Mouse (Mus musculus): ENCODE results near the gene Itgb2l.
"Not testable (repeated sequence)": the region's sequence is repeated elsewhere in the genome, so short reads cannot be mapped to it uniquely, and the experiment has no call there.

Itgb2l gene

DNA sequence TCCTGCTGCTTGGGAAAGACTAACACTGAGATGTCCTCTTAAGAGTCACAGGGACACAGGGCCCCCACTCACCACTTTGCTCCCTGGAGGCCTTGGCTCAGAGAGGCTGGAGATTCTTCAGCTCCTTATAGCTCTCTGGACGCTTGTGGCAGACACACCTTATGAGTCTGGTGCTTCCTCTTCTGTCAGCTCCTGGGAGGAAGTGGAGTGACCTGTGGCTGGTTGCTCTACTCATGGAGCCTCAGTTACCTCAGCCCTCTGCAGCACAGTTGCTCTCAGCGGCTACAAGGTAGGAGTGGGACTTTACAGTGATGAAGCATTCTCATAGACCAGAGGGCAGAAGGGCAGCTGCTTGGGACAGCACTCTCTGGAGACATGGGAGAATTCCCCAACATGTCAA lies at the start of gene Itgb2l:
Gene Itgb2l, minus strand, starts transcription at position 152 of the 400 bp plus-strand sequence.
- no peak for DNase-seq (ENCODE audit: low spot score)

DNA sequence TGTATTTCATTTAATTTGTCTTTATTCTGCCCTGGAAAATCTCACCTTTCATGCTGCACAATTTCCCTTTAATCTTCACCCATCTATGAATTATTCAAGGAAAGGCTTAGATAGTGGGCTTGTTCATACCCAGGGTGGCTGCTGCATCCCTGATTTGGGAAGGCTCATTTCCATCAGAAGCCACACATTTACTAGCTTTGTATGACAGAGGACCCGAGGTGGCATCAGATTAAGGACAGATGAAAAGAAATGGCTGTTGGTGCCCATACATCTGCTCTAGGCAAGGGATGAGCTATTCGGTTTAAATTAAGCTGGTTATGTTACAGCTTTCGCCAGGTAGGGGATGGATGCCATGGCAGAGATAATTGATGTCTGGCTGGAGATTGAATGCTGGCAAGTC lies 48.1 kb upstream of the Itgb2l start:
- no peak for DNase-seq (ENCODE audit: low spot score)

DNA sequence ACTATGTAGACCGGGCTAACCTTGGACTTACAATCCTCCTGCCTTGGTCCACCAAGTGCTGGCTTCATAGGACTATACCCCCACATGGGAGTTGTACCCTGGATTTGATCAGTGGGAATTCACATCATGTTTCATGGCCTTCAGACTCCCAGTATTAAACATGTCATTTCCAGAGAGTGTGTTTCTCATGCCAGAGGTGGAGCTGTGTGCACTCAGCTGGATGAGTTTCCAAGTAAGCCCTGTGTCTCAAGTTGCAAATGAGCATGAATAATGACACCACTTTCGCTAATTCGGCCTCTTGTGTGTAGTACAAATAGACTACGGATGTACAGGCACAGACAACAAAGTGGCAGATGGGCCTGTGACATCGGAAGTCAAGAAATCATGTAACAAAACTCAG lies 44.6 kb upstream of the Itgb2l start:
- DNase-seq (ENCODE audit: low spot score) = no peak

DNA sequence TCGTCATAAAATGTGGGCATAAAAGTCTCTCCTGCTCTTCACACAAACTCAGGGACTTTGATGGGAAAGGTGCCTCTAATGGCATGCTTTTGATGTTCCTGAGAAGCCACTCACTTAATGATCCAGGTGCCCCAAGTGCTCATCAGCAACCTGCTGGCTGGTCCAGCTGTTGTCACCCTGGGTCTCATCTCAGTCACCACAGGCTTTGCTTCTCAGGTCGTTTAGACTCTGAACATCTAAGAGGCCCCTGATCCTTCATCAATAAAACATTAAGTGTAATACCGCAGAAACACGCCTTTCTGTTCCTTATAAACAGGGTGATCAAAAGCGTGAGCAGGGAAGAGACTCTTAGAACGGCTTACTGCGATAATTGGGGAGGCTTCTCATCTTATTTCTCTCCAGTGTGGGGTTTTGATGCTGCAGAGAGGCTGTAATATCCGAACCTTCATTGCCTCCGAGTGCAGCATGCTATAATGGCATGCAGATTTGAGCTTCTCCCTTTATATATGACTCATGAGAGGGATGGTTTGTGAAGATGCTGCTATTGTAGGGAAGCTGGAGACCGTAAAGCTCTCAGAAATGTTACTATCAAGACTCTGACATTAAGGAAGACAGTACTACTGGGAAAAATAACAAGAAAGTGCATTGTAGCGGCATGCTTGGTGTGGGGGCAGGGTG lies 43.7 kb upstream of the Itgb2l start:
- DNase-seq (ENCODE audit: low spot score) = no peak

DNA sequence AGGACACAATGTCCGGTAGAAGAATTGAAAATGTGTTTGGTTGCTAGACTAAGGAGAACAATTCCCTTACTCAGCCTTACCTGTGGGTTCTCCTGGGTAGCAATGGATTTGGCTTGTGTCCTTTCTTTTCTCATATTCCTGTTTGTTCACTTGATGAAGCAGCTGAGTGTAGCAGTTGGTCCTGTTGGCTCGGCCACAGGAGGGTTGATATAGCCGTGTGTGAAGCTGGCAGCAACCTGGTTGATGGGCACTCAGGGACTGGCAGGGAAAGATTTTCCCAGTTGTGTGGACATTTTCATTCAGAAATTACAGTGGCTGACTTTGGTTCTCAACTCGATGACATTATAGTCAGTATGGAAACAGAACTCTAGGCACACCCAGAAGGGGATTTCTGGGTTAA lies 38.4 kb upstream of the Itgb2l start:
- DNase-seq (ENCODE audit: low spot score) = no peak

DNA sequence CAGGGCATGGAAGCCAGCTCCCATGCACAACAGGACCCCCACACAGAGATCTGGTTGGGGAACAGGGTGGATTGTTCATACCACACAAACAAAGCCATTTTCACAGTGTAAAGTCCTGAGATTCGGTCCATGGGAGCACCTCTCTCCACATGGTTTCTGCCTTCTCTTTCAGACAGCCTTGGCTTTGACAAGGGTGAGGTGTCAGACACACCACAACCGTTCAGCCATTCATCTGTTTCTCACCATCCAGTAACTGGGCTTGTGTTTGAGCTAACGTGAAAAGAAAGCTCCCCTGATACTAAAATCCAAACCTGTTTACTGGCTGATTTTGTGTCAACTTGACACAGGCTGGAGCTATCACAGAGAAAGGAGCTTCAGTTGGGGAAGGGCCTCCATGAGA lies 30.8 kb upstream of the Itgb2l start:
- DNase-seq (ENCODE audit: low spot score) = no peak

DNA sequence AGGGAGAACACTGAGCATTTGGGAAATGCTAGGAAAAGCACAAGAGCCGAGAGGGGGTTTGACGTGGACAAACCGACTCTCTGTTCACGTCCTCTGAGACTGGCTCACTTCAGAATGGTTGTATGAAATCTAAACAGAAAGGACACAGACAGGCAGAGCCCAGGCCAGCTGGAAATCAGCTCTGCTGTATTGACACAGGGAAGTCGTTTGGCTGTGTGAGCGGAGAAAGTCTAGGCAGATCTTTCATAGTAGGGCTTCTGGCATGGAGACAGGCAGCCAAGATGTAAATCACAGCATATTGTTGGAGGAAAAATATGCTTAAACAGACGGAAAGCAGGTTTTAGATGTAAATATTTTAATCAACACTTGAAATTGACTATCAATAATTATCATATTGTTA lies 29.4 kb upstream of the Itgb2l start:
- no peak for DNase-seq (ENCODE audit: low spot score)

DNA sequence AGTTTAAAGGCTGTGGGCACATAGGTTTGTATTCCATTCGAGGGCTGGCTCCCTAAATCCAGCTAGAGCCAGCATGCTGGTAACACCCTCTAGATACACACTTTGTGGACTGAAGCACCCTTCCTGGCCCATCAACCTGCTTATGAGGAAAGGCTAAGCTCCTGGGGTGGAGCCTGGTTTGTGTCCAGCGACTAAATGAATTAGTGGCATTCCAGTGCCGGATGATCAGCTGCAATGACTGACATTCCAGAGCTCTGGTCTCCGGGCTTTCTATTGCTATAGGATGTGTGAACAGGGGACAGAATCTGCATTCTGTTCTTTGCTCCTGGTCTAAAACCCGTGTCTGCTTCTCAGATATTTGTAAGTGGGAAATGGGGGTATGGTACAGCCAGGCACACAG lies 28.9 kb upstream of the Itgb2l start:
- no peak for DNase-seq (ENCODE audit: low spot score)

DNA sequence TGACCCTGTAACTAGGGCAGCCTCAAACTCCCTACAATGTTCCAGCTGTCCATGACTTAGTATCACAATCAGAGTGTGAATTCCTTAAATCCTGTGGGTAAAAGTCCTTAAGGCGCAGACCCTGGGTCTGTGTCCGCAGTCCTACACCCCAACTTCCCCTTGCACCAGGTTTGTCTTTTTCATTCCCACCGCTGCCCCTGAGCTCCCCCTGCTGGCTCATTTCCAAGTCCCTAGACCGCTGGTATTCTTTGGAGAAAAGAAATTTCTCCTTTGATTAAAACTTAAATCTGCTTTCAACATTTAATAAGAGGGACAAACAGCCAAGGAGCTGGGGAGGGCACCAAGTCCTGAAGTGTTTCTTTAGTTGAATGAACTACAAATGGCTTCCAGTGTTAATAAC lies 26.2 kb upstream of the Itgb2l start:
- DNase-seq (ENCODE audit: low spot score) = no peak

DNA sequence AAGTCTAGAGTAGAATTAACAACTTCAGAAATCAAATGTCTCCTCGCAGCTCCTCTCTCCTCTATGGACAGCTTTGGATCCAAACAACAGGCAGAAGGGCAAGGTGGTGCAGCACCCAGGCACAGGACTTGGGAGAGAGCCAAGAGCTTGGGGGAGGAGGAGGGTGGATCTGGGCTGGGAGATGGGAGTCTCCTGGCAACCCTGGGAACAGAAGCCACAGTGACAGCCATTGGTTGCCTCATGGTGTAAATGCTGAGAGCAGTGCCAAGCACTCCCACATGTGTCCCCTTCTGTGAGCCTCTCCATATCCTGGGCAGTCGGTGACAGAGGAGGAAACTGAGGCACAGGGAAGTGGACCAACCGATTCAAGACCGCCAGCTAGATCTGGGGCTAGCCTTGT lies 25.3 kb upstream of the Itgb2l start:
- no peak for DNase-seq (ENCODE audit: low spot score)

DNA sequence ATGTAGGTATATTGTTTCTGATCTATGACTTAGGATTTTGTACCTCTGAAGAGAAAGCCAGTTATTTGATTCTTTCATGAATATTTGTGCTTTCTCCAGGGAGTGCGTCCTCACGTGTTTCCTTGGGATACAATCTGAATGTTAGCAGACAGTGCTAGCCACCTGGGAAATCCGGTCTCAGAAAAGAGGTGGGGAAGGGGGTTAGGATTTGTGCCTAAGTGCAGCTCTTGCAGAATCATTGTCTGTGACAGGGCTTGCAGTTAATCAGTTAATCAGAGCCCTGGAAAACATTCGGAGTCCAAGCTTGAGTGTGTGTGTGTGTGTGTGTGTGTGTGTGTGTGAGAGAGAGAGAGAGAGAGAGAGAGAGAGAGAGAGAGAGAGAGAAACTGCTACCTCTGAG lies 24.6 kb upstream of the Itgb2l start:
- DNase-seq (ENCODE audit: low spot score) = no peak

DNA sequence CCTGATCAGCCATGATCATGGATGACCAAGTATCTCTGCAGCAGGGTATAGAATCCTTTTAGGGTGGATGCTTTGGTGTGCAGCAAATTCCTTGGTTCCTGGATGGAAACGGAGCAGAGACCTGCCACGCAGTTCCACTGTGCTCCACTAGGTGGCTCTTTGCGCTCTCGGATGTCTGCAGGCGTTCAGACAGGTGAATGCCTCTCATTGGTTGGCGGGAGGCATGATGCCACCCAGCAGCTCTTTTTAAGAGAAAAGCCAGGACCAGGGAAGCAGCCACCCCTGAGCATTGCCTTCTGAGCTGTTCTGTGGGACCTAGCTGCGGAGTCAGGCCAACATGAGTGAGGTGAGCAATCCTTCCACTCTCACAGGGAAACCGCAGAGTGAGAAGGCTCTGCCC lies 24.0 kb upstream of the Itgb2l start, which contains the start of gene Pcp4:
Gene Pcp4, plus strand, starts transcription at position 162 of the 400 bp plus-strand sequence.
- DNase-seq (ENCODE audit: low spot score) = peak; percentile 14

DNA sequence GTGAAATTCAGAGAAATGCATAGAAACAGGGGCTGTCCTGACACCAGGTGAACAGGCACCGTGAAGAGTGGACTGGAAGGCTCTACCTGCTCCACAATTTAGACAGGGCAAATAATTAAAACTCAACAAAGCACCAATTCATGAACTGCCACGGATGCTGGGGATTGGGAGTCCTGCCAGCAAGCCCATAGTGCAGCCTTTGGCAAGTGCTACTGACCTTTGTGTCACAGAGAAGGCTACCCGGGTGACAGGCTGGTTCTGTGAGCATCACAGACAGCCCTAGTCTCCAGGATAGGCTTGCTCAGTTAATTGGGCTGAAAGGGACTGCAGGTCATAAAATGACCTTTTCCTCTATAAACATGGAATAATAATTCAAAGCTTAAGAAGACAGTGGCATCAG lies 17.4 kb upstream of the Itgb2l start:
- no peak for DNase-seq (ENCODE audit: low spot score)

DNA sequence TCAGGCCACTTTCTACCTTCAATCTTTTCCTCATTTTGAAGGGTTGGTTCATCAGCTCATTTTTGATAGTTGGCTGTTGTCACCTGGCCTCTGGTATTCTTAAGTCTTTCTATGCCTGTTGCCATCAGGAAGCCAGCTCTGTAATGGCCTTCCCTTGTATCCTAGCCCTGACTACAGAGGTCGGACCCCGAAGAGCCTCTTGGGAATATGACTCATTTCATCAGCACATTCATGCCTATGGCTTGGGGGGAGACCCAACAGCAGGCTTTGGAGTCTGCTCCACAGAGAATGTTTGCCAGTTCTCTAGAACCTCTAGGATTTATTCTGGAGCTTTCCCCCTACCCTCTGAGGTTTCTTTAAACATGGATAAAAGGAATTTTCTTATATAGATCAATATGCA lies 15.9 kb upstream of the Itgb2l start:
- no peak for DNase-seq (ENCODE audit: low spot score)

DNA sequence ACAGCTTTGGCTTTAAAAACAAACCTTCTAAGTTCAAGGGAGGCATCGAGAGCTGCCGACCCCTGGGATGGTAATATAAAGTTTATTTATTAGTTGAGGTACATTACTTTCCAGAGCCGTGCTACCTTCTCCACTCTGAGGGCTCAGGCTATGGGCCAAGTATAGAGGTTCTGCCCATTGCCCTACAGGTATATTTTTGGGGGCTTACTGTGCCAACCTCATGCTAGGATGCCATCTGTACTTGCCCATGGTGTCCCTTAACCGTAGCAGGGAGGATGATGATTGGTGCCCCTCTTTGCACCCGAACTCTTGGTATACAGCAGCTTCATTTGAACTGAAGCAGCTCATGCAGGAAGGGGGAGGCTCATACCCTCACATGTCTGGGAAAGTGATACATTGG lies 14.2 kb upstream of the Itgb2l start:
- DNase-seq (ENCODE audit: low spot score) = no peak

DNA sequence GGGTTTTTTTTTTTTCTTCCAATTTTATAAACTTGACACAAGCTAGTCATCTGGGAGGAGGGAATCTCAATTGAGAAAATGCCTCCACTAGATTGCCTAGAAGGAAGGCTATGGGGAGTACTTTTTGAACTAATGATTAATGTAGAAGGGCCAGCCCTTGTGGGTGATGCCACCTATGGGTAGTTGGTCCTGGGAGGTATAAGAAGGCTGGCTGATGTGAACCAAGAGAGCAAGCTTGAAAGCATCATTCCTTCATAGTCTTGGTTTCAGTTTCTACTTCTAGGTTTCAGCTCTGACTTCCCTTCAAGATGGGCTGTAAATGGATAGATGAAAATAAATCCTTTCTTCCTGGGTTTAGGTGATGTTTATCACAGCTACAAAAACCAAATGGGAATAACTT lies 10.7 kb upstream of the Itgb2l start:
- DNase-seq (ENCODE audit: low spot score) = no peak

DNA sequence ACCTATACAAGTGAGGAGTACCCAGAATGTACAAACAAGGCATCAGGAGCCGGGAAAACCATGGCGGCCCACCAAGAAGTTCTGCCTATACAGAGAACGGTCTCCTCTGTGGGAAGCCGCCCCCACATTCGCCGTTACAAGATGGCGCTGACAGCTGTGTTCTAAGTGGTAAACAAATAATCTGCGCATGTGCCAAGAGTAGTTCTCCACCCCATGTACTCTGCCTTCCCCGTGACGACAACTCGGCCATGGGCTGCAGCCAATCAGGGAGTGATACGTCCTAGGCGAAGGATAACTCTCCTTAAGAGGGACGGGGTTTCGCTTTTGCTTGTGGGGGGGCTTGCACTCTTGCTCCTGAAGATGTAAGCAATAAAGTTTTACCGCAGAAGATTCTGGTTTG lies 7.5 kb upstream of the Itgb2l start:
- DNase-seq (ENCODE audit: low spot score) = not testable (repeated sequence)

DNA sequence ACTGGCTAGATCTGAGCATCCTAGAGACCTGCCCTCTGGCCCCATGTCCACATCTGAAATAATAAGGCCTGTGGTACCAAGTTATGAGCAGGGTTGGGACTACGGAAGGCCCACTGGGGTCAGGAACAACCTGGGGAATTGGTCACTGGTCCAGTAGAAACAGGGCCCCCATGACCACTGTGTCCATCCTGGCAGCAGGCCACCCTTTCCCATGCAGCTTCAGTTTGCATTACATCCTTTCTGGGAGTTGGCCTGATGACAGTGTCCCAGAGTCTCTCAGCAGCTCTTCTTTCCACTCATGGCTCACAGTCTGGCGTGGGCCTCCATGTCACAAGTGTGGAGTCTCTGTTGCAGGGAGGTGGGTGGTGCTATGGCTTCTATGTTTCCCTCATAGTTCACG lies 1.6 kb downstream of the Itgb2l start:
- DNase-seq (ENCODE audit: low spot score) = no peak

DNA sequence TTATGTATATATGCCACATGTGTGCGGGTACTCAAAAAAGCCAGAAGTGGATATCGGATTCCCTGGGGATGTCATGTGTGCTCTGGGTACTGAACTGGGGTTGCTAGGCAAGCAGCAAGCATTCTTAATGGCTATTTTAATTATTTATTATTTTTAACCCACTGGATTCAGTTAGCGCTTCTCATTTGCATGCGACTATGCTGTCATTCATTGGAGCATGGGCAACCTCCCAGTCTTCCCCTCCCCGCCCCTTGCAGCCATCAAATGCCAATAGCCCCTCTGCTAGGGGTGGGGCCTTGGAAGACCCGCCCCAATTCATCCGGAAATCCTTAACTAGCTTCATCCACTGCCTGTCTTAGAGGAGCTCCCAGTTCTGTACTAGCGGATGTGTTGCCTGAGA lies 2.5 kb downstream of the Itgb2l start:
- no peak for DNase-seq (ENCODE audit: low spot score)

DNA sequence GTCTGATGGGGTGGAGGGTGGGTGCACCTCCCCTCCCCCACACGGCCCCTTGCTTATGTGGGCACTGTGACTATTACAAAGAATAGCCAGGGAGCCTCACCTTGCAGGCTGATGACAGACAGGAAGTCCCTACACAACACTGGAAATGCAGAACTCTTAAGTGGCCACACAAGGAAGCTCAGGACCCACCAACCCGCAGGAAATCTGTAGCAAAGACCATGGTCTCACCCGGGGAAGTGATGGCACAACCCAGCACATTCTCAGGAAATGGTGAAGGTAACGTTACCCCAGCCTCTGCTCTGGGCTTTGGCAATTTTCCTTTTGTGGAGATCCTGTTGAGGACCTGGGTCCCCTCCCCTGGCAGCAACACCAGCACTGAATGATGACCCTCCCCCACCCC lies 3.7 kb downstream of the Itgb2l start:
- DNase-seq (ENCODE audit: low spot score) = no peak

DNA sequence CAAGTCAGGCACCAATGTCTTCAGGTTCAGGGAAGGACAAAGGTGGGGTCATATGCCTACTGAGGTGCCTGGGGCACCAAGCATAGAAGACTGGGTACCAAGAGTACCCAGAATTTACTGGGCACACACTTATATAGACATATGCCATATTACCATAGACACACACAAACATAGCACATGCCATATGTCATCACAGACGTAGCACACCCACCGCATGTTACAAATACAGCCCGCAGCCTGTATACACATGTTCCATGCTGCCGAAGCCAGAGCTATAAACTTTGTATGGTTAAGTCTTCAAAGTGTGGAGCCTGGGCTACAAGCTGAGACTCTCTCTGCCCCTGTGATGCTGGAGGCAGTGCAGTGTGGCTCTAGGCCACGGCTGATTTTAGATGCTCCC lies 4.5 kb downstream of the Itgb2l start:
- DNase-seq (ENCODE audit: low spot score) = no peak

DNA sequence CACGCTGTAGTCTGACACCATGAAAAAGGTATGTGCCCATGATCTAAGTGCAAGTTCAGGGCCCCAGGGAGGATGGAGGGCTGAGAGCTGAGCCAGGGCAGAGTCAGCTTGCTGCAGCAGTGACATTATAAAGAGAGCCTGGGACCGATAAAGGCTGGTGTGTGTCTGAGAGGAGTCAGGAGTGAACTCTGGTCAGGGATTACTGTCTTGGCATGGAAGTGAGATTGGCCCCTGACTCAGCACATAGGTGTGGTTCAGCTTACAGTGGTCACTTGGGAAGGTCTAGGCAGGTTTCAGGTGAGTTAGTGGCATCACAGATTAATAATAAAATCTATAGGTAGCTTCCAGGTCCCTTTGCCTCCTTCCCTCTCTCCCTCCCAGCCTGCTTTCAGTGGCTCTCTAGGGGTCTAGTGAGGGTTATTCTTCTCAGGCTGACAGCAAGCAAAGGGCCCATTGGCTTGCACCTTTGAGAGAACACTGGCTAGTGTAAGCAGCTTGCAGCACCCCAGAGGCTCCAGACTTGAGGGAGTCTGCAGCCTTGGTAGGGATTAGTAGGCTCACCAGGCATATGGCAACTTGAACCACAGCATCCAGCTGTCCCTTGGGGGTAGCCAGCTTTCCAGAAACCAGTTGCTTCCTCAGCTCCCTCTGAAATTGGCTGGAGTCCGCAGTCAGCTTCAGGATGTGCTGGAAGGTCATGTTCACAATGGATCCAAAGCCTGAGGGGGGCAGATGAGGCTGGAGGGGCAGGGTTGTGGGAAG lies 9.2 kb downstream of the Itgb2l start:
- DNase-seq (ENCODE audit: low spot score) = no peak

DNA sequence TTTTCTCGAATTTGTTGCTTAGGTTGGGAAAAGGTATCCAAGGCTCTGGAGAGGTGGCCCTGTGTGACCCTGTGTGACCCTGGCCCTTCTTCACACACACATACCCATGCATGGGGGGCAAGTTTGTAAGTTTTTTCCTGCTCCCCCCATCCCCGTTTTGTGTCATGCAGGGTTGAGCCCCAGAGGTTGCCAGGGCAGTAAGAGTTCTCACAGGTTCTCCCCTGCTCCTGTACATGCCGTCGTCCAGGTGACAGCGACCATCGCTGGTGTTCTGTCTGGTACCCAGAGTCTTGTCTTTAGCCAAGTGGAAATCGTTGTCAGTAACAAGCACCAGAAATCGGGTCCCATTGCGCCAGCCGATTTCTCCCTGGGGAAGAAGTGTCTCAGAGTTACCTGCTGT lies 10.2 kb downstream of the Itgb2l start:
- no peak for DNase-seq (ENCODE audit: low spot score)

DNA sequence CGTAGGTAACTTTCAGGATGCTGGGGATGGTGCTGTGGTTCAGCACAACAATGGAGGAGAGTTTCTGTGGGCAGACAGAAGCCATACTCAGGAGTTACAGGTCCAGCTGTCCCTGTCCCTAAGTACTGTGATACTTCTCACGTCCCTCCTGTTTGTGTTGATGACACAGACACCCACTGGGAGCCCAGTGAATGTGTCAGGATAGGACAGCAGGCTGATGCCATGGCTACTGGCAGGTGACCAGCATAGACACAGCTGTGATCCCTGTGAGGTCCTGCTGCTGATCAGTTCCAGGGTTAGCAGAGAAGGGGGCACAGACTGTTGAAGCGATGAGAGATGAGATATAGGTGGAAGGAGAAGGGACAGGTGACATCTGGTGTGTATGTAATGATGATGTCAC lies 14.4 kb downstream of the Itgb2l start:
- no peak for DNase-seq (ENCODE audit: low spot score)
